Mouse (Mus musculus) thymus, adult 2 months (tissue): ENCODE results near the gene Ephx1.

Experiments
- CTCF ChIP-seq: fragments of 200-500 bp; IDR thresholded peaks from 2 replicates; pipeline ENCODE4 v1.5.1; 2012; ENCODE audit warnings: mild to moderate bottlenecking, control low read depth, low read length, moderate library complexity, borderline replicate concordance; ENCODE audit not compliant: control insufficient read depth, poor library complexity, insufficient read depth; ENCODE audit errors: extremely low read depth
- POLR2A ChIP-seq: fragments of 200-500 bp; IDR thresholded peaks from 2 replicates; pipeline ENCODE4 v1.6.1; 2012; ENCODE audit warnings: mild to moderate bottlenecking, low read length, control low read depth, moderate library complexity; ENCODE audit not compliant: control insufficient read depth, poor library complexity, insufficient read depth; ENCODE audit errors: extremely low read depth

- TF ChIP-seq CTCF (no peak), POLR2A (no peak)
Measured at GRCm38 (mm10) chr1:181005331-181005730, 15.4 kb downstream of the Ephx1 start.
